Mouse (Mus musculus): ENCODE data around the gene Rundc1. TPM values are rescaled to one million over a fixed set of nuclear protein-coding genes. Genes with fewer than 3 reads are reported as not detected.
"Not testable (repeated sequence)": the region's sequence is repeated elsewhere in the genome, so short reads cannot be mapped to it uniquely, and the experiment has no call there.

The Rundc1 gene
- 22.5 and 24.5 TPM in 2 replicates for polyA plus RNA-seq (2014; fragmentation: Nextera tagmentation; extraction: Ambion mirVana)

- Histone ChIP-seq H3K9ac (ENCODE audit: low read length) (peak within 1 kb of the TSS; percentile 78), H3K27me3 (ENCODE audit: control insufficient read depth, insufficient read depth, low read length) (no peaks in the 10 kb centered on the region), H3K36me3 (ENCODE audit: control insufficient read depth, insufficient read depth, low read length) (peaks cover 4% of the 10 kb centered on the region; the same call in 1 of the 2 replicates), H3K4me2 (ENCODE audit: low read depth, low read length, severe bottlenecking) (peak within 1 kb of the TSS; percentile 84), H3K4me3 (ENCODE audit: low read depth, low read length) (peak within 1 kb of the TSS; percentile 95), H3K9me3 (ENCODE audit: control insufficient read depth, low read length) (no peaks in the 10 kb centered on the region), H3K27ac (ENCODE audit: low read depth, low read length) (peak within 1 kb of the TSS; percentile 8), H3K4me1 (replicated peaks; ENCODE audit: control insufficient read depth, insufficient read depth, low read length) (peaks cover 7% of the 10 kb centered on the region; the same call in 1 of the 2 replicates)
- ATAC-seq (replicated peaks; ENCODE audit: low FRiP score) (peak; percentile 95), DNase-seq (ENCODE audit: low spot score) (peak; percentile 99)
- under 1% methylated on average over 80 of the region's 81 CpGs for WGBS
Measured at GRCm38 (mm10) chr11:101424925-101425813, at the start of gene Rundc1, which contains the start of gene Ptges3l. Gene Rundc1 (plus strand): TSS chr11:101425085. Gene Ptges3l (minus strand): TSS chr11:101425333.

GRCm38 (mm10) chr11:101378196-101378595 is 46.7 kb upstream of the Rundc1 start:
- not testable (repeated sequence) for ATAC-seq (replicated peaks; ENCODE audit: low FRiP score); H3K27me3 ChIP-seq (ENCODE audit: control insufficient read depth, insufficient read depth, low read length); H3K4me3 ChIP-seq (ENCODE audit: low read depth, low read length); H3K27ac ChIP-seq (ENCODE audit: low read depth, low read length); H3K4me1 ChIP-seq (replicated peaks; ENCODE audit: control insufficient read depth, insufficient read depth, low read length); H3K9ac ChIP-seq (ENCODE audit: low read length); H3K4me2 ChIP-seq (ENCODE audit: low read depth, low read length, severe bottlenecking); H3K36me3 ChIP-seq (ENCODE audit: control insufficient read depth, insufficient read depth, low read length); H3K9me3 ChIP-seq (ENCODE audit: control insufficient read depth, low read length); DNase-seq (ENCODE audit: low spot score)
- 94% methylated on average over 8 of the region's 8 CpGs for WGBS

GRCm38 (mm10) chr11:101378926-101379325 is 46.0 kb upstream of the Rundc1 start:
- ATAC-seq (replicated peaks; ENCODE audit: low FRiP score) = no peak

GRCm38 (mm10) chr11:101381817-101382216 is 43.1 kb upstream of the Rundc1 start:
- Histone ChIP-seq H3K4me2 (ENCODE audit: low read depth, low read length, severe bottlenecking) (no peak overlapping the region), H3K9ac (ENCODE audit: low read length) (no peak overlapping the region), H3K9me3 (ENCODE audit: control insufficient read depth, low read length) (no peaks in the 10 kb centered on the region), H3K4me1 (replicated peaks; ENCODE audit: control insufficient read depth, insufficient read depth, low read length) (no peaks in the 10 kb centered on the region), H3K36me3 (ENCODE audit: control insufficient read depth, insufficient read depth, low read length) (no peaks in the 10 kb centered on the region), H3K4me3 (ENCODE audit: low read depth, low read length) (no peak overlapping the region), H3K27me3 (ENCODE audit: control insufficient read depth, insufficient read depth, low read length) (no peaks in the 10 kb centered on the region), H3K27ac (ENCODE audit: low read depth, low read length) (no peak overlapping the region)
- DNase-seq (ENCODE audit: low spot score) (peak; percentile 60), ATAC-seq (replicated peaks; ENCODE audit: low FRiP score) (no peak)
- 6% methylated on average over 4 of the region's 4 CpGs for WGBS

More at GRCm38 (mm10) chr11:101378926-101379325, 46.0 kb upstream of the Rundc1 start:
- no peak overlapping the region for H3K9ac ChIP-seq (ENCODE audit: low read length)
- no peak overlapping the region for H3K4me3 ChIP-seq (ENCODE audit: low read depth, low read length)
- 82% methylated on average over 6 of the region's 6 CpGs for WGBS
- no peak for DNase-seq (ENCODE audit: low spot score)
- H3K27ac ChIP-seq (ENCODE audit: low read depth, low read length) = no peak overlapping the region
- H3K4me1 ChIP-seq (replicated peaks; ENCODE audit: control insufficient read depth, insufficient read depth, low read length) = no peaks in the 10 kb centered on the region
- H3K4me2 ChIP-seq (ENCODE audit: low read depth, low read length, severe bottlenecking) = no peak overlapping the region
- no peaks in the 10 kb centered on the region for H3K9me3 ChIP-seq (ENCODE audit: control insufficient read depth, low read length)
- H3K36me3 ChIP-seq (ENCODE audit: control insufficient read depth, insufficient read depth, low read length) = no peaks in the 10 kb centered on the region
- H3K27me3 ChIP-seq (ENCODE audit: control insufficient read depth, insufficient read depth, low read length) = no peaks in the 10 kb centered on the region

GRCm38 (mm10) chr11:101395110-101395509 is 29.8 kb upstream of the Rundc1 start:
- Histone ChIP-seq H3K4me2 (ENCODE audit: low read depth, low read length, severe bottlenecking) (no peak overlapping the region), H3K9ac (ENCODE audit: low read length) (no peak overlapping the region), H3K9me3 (ENCODE audit: control insufficient read depth, low read length) (no peaks in the 10 kb centered on the region), H3K27ac (ENCODE audit: low read depth, low read length) (no peak overlapping the region), H3K36me3 (ENCODE audit: control insufficient read depth, insufficient read depth, low read length) (no peaks in the 10 kb centered on the region), H3K4me3 (ENCODE audit: low read depth, low read length) (no peak overlapping the region), H3K4me1 (replicated peaks; ENCODE audit: control insufficient read depth, insufficient read depth, low read length) (no peaks in the 10 kb centered on the region), H3K27me3 (ENCODE audit: control insufficient read depth, insufficient read depth, low read length) (no peaks in the 10 kb centered on the region)
- ATAC-seq (replicated peaks; ENCODE audit: low FRiP score) (no peak), DNase-seq (ENCODE audit: low spot score) (peak; percentile 86)
- 4% methylated on average over 8 of the region's 8 CpGs for WGBS

- Histone ChIP-seq H3K9me3 (ENCODE audit: control insufficient read depth, low read length) (no peaks in the 10 kb centered on the region), H3K4me3 (ENCODE audit: low read depth, low read length) (no peak overlapping the region), H3K4me1 (replicated peaks; ENCODE audit: control insufficient read depth, insufficient read depth, low read length) (peaks cover 3% of the 10 kb centered on the region), H3K27me3 (ENCODE audit: control insufficient read depth, insufficient read depth, low read length) (no peaks in the 10 kb centered on the region), H3K36me3 (ENCODE audit: control insufficient read depth, insufficient read depth, low read length) (no peaks in the 10 kb centered on the region), H3K27ac (ENCODE audit: low read depth, low read length) (no peak overlapping the region), H3K9ac (ENCODE audit: low read length) (no peak overlapping the region), H3K4me2 (ENCODE audit: low read depth, low read length, severe bottlenecking) (no peak overlapping the region)
- ATAC-seq (replicated peaks; ENCODE audit: low FRiP score) (no peak), DNase-seq (ENCODE audit: low spot score) (no peak)
- 91% methylated on average over 2 of the region's 2 CpGs for WGBS
Measured at GRCm38 (mm10) chr11:101415306-101415705, 9.6 kb upstream of the Rundc1 start.

- WGBS = 4% methylated on average over 11 of the region's 11 CpGs
- Histone ChIP-seq H3K9me3 (ENCODE audit: control insufficient read depth, low read length) (no peaks in the 10 kb centered on the region), H3K4me1 (replicated peaks; ENCODE audit: control insufficient read depth, insufficient read depth, low read length) (peaks cover 3% of the 10 kb centered on the region), H3K9ac (ENCODE audit: low read length) (peak overlapping the region; percentile 92), H3K27me3 (ENCODE audit: control insufficient read depth, insufficient read depth, low read length) (no peaks in the 10 kb centered on the region), H3K4me3 (ENCODE audit: low read depth, low read length) (peak overlapping the region; percentile 82), H3K27ac (ENCODE audit: low read depth, low read length) (peak overlapping the region; percentile 31; the same call in 1 of the 2 replicates), H3K36me3 (ENCODE audit: control insufficient read depth, insufficient read depth, low read length) (no peaks in the 10 kb centered on the region), H3K4me2 (ENCODE audit: low read depth, low read length, severe bottlenecking) (peak overlapping the region; percentile 86)
- DNase-seq (ENCODE audit: low spot score) (no peak), ATAC-seq (replicated peaks; ENCODE audit: low FRiP score) (peak; percentile 12; the same call in 1 of the 2 replicates)
Measured at GRCm38 (mm10) chr11:101416433-101417100, 8.3 kb upstream of the Rundc1 start.

GRCm38 (mm10) chr11:101417101-101417855 is 7.6 kb upstream of the Rundc1 start, which contains the start of gene Aarsd1:
Gene Aarsd1 (minus strand): TSS chr11:101417615.
- under 1% methylated on average over 45 of the region's 45 CpGs for WGBS
- peak within 1 kb of the TSS; percentile 92 for H3K9ac ChIP-seq (ENCODE audit: low read length)
- peak; percentile 72 for ATAC-seq (replicated peaks; ENCODE audit: low FRiP score)

More at GRCm38 (mm10) chr11:101417101-101417855, 7.6 kb upstream of the Rundc1 start, which contains the start of gene Aarsd1:
- peak within 1 kb of the TSS; percentile 31 for H3K27ac ChIP-seq (ENCODE audit: low read depth, low read length)
- peak; percentile 92 for DNase-seq (ENCODE audit: low spot score)
- H3K4me1 ChIP-seq (replicated peaks; ENCODE audit: control insufficient read depth, insufficient read depth, low read length) = peaks cover 3% of the 10 kb centered on the region
- H3K4me2 ChIP-seq (ENCODE audit: low read depth, low read length, severe bottlenecking) = peak within 1 kb of the TSS; percentile 86
- peak within 1 kb of the TSS; percentile 82 for H3K4me3 ChIP-seq (ENCODE audit: low read depth, low read length)
- H3K36me3 ChIP-seq (ENCODE audit: control insufficient read depth, insufficient read depth, low read length) = no peaks in the 10 kb centered on the region
- no peaks in the 10 kb centered on the region for H3K27me3 ChIP-seq (ENCODE audit: control insufficient read depth, insufficient read depth, low read length)
- no peaks in the 10 kb centered on the region for H3K9me3 ChIP-seq (ENCODE audit: control insufficient read depth, low read length)

All from forebrain, embryonic 11.5 days (tissue).